Mouse (Mus musculus): ENCODE results near the gene Alx3. TPM values are rescaled to one million over a fixed set of nuclear protein-coding genes. Genes with fewer than 3 reads are reported as not detected.
A peak's percentile ranks its signal among the peaks of the same experiment; 100 is the strongest.

The Alx3 gene
- total RNA-seq (2021): not detected
- long read RNA-seq, experiment 1: 0 reads
- long read RNA-seq, experiment 2: 0 reads

DNA sequence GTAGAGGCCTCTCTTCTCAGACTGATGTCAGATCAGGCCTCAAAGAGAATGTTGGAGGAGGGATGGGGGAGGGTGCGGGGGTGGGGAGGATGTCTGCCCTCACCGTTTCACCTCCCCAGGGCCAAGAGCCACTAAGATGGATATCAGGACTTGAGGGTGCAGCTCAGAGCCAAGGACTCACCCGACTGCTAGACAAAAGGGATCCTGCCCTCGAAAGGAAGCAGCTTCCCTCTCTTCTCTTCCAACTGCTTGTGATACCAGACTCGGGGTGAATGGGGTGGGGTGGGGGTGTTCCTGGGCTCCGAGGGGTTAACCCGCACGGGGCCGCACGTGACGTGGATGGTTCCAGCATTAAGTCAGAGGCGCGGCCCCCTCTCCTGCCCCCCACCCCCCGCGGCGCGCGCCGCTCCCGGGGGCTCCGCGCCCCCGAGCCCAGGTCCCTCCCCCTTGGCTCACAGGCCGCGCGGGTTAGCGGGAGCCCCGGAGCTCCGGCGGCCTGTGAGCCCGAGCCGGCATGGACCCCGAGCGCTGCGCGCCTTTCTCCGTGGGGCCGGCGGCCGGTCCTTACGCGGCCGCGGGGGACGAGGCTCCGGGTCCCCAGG lies at the start of gene Alx3:
TSS of gene Alx3 (plus strand) at position 370 of the 602 bp plus-strand sequence.
- DNase-seq: no peak

- DNase-seq: no peak
Measured at GRCm38 (mm10) chr3:107545278-107545677, 49.6 kb upstream of the Alx3 start.

GRCm38 (mm10) chr3:107545716-107546412 lies 49.0 kb upstream of the Alx3 start:
- DNase-seq: peak; percentile 8

GRCm38 (mm10) chr3:107546956-107547355 lies 47.9 kb upstream of the Alx3 start:
- DNase-seq: peak; percentile 50

- peak; percentile 83 for DNase-seq
Measured at GRCm38 (mm10) chr3:107550409-107551049, 44.3 kb upstream of the Alx3 start.

GRCm38 (mm10) chr3:107554842-107555241 lies 40.0 kb upstream of the Alx3 start, which contains the start of gene Ubl4b:
Gene Ubl4b (minus strand): TSS chr3:107555073.
- no peak for DNase-seq

DNA sequence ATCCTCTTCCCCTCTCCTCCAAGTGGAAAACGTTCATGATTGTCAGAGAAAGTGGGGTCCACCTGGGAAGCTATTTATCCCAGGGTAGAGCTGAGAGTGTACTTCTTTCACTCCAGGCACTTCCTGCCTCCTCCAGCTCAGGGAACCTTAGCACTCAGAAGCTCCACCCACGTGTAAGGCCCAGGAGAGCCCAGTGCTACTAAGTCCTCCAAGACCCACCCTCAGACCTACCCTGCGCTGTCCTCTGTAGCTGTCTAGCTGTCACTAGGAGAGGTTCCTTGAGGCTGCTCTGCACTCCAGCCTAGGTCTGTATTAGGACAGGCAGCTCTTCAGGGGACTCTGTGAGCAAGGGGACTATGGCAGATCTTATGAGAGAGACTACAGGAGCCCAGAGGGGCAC lies 36.1 kb upstream of the Alx3 start:
- no peak for DNase-seq

GRCm38 (mm10) chr3:107559183-107559582 lies 35.6 kb upstream of the Alx3 start:
- peak; percentile 80 for DNase-seq

DNA sequence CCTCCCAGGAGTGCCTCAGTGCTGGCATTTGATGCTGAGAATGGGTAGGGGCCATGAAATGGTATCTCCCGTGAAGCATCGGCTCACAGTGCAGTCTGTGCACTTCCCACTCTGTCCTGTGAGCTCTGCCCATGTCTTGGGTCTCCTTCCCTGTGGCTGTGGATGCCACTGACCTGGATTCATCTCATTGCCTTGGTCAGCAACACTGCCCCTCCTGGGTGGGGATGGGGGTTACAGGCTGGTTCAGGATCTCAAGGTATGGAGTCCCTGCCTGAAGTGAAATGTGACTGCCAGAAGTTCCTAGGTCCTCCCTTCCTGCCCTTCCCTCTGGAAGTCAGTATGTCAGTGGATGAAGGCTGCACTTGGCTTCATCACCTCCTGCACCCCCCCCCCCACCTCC lies 32.7 kb upstream of the Alx3 start:
- no peak for DNase-seq

DNA sequence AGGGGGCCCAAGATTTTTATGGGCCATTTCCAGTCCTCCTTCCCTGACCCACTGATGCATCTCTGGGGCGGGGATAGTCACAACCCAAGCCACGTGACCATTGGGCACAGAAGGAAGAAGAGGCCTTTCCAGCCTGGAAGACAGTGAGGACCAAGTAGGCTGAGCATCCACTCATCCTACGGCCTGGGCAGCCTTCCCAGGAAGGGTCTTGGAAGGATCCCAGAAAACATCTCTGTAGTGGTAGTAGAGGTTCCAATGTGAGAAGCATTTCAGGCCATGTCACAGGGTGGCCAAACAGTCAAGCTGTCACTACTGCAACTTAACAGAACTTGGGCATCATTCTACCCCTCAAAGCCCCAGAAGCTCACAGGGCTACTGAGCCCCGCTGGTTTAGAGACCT lies 32.2 kb upstream of the Alx3 start:
- DNase-seq: no peak

- DNase-seq: no peak
Measured at GRCm38 (mm10) chr3:107563880-107564279, 31.0 kb upstream of the Alx3 start.

DNA sequence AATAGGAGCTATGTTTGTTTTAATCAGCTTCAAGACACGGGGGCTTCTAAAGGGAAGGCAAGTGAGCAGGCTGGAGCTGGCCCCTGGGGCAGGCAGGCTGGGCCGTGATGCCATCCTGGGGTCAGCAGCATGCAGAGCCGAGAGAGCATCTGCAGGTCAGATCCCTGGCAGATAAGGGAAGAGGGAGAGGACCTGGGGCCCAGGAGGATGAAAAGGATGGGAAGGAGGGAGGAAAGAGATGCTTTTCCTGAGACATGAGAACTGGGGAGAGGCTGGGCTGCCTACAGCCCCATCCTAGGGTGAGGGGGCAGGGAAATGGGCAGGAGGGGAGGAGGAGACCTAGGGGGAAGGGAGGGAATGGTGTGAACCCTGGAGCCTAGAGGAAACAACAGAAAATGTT lies 29.5 kb upstream of the Alx3 start:
- no peak for DNase-seq

DNA sequence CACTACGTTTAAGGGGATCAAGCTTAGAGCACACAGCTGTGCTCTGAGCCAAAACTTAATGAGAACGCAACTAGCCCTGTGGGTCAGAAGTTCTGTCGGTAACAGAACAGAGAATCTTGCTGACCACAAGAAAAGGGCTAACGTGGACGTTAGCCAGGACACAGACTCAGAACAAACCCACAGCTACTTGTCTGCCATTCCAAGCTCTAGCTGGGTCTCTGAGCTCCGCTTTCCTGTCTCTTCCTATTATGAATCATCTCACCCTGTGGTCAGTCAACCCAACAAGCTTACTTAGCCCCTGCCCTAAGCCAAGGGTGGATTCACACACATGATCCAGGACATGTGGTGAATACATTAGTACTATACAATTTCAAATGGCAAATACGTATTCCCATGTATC lies 27.1 kb upstream of the Alx3 start:
- no peak for DNase-seq

DNA sequence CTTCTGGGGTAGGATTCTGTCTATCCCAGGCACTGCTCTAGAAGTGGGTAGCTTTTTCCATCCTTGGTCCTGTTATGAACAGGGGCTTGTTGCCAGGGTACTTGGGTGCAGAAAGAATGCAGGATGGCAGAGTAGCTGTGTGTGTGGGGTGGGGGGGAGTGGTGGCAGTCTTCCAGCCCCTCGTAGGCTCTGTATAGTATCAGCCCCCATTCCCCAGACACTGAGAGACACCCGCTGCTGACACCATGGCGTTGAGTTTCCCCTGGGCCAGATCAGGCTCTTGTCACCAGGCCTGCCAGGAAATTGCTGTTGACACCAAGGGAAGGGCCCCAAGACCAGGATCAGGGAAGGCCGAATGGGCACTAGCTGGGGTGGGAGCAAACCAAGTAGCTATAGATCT lies 26.1 kb upstream of the Alx3 start:
- no peak for DNase-seq

GRCm38 (mm10) chr3:107571205-107571604 lies 23.6 kb upstream of the Alx3 start:
- no peak for DNase-seq

DNA sequence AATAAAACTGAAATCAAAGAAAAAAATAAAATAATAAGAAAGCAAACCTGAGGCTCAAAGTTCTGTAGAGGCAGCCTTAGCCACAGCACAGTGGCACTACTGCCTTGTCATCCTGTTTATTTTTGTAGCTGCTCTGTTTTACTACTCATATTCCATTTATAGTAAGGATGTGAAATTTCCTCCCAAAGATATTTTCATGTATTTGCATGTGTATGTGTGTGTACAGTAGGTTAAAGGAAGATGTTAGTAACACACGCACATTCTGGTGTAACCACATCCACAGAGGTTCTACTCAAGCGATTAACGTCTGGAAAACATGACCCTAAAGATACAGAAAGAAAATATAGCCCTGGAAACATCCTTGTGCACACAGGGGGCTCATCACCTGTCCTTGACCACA lies 18.0 kb upstream of the Alx3 start:
- no peak for DNase-seq

- DNase-seq: no peak
Measured at GRCm38 (mm10) chr3:107577810-107578390, 16.9 kb upstream of the Alx3 start.

DNA sequence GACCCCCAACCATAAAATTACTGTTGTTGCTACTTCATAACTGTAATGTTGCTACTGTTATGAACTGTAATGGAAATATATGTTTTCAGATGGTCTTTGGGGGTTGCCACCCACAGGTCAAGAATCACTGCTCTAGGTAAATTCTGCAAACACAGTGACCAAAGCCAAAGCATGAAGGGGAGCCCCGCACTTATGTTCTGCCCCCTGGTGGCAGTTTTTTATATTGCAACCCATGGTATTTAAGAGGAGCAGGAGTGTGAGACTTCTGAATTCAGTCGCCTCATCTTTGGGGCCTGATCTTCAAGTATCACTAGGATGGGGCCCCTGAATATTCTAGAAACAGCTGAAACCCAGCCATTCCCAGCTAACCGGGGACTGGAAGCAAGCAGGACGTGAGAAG lies 15.4 kb upstream of the Alx3 start:
- peak; percentile 84 for DNase-seq

- no peak for DNase-seq
Measured at GRCm38 (mm10) chr3:107581103-107582010, 13.5 kb upstream of the Alx3 start.

- no peak for DNase-seq
Measured at GRCm38 (mm10) chr3:107582130-107582874, 12.5 kb upstream of the Alx3 start.
